Mouse (Mus musculus) lung, embryonic 14.5 days (tissue): ENCODE data around the gene Srp14. TPM values are rescaled to one million over a fixed set of nuclear protein-coding genes. Genes with fewer than 3 reads are reported as not detected.

ENCODE experiments used
- ATAC-seq: fragments of 200-750 bp; cut with Nextera tagmentation; 2 replicates; pipeline ENCODE4 v1.8.0; 2017; ENCODE audit warnings: mild to moderate bottlenecking, moderate TSS enrichment, moderate library complexity; ENCODE audit not compliant: insufficient read depth
- DNase-seq: peaks from one replicate; pipeline ENCODE4 v3.0.0-alpha.2; 2015
- H3K27ac ChIP-seq: fragments of 300-500 bp; sonication (generic); 2 replicates; pipeline ENCODE4 v1.5.1; 2014; ENCODE audit warnings: low read depth, mild to moderate bottlenecking, moderate library complexity
- H3K27me3 ChIP-seq: fragments of 300-500 bp; sonication (generic); 2 replicates; pipeline ENCODE4 v1.6.1; 2014; ENCODE audit warnings: low read length, control low read depth; ENCODE audit not compliant: insufficient read depth
- H3K36me3 ChIP-seq: fragments of 300-500 bp; sonication (generic); 2 replicates; pipeline ENCODE4 v1.6.1; 2014; ENCODE audit warnings: control low read depth; ENCODE audit not compliant: insufficient read depth
- H3K4me1 ChIP-seq: fragments of 300-500 bp; sonication (generic); 2 replicates; pipeline ENCODE4 v1.6.1; 2014; ENCODE audit warnings: antibody characterized with exemption, control low read depth; ENCODE audit not compliant: insufficient read depth
- H3K4me2 ChIP-seq: fragments of 300-500 bp; sonication (generic); 2 replicates; pipeline ENCODE4 v1.6.1; 2014; ENCODE audit warnings: mild to moderate bottlenecking
- H3K4me3 ChIP-seq: fragments of 300-500 bp; sonication (generic); 2 replicates; pipeline ENCODE4 v1.5.1; 2014; ENCODE audit warnings: low read depth, low read length
- H3K9ac ChIP-seq: fragments of 300-500 bp; sonication (generic); 2 replicates; pipeline ENCODE4 v1.6.1; 2014
- H3K9me3 ChIP-seq: fragments of 300-500 bp; sonication (generic); 2 replicates; pipeline ENCODE4 v1.6.1; 2016; ENCODE audit warnings: low read depth, low read length, control low read depth
- CTCF ChIP-seq: IDR thresholded peaks from 2 replicates; pipeline ENCODE4 v1.5.1; 2016; ENCODE audit warnings: antibody characterized with exemption, low read depth
- WGBS: fragments of 180-500 bp; shearing (Covaris S2); extraction: QIAGEN DNeasy Blood & Tissue Kit; methylation state at CpG from one replicate; pipeline ENCODE4 v1.1.7; 2014; 5-methylcytosine and 5-hydroxymethylcytosine counted together
- polyA plus RNA-seq: library from polyadenylated mRNA; unstranded; fragments of >200 nt; fragmentation: Nextera tagmentation; extraction: Ambion mirVana; gene quantifications from 2 replicates; pipeline ENCODE4 v1.2.1, GENCODE M21; 2014

Gene Srp14
- polyA plus RNA-seq, 1 experiment from 2014 or later: 214 TPM

DNA sequence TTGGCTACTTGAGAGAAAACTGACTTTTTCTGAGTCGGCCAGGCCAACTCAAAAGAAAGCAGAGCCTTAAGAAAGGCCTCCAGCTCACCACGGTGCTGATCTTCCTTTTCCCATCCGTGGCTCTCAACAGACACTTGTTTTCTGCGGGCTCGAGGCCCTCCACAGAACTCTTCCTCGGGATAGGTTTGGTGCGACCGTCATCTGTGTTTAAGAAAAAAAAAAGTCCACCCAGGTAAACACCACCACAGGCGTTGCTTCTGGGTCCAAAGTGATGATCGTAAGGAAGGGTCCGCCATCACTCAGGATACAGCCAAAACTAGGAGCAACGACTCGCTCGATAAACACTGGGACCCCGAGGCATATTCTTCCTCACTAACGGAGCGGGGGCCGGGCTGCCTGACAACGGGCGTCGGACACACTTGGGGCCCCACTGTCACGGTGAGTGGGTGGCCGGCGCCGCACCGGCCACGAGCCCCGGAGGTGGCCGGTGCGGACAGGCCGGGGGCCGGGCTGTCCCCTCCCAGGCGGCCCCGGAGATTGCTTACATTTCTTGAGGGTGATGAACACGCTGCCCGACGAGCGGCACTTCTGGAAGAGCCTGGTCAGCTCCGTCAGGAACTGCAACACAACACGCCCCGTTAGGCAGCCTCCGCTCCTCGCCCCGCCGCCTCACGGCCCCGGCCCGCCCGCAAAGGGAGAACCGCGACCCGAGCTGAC lies 520 bp downstream of the Srp14 start:
- Histone ChIP-seq H3K4me1 (peaks cover 10% of the 10 kb centered on the region), H3K9ac (peak overlapping the region; percentile 88), H3K4me3 (peak overlapping the region; percentile 94), H3K36me3 (peaks cover 31% of the 10 kb centered on the region), H3K4me2 (peak overlapping the region; percentile 80), H3K27me3 (no peaks in the 10 kb centered on the region), H3K9me3 (no peaks in the 10 kb centered on the region), H3K27ac (peak overlapping the region; percentile 87)
- TF ChIP-seq CTCF: no peak
- no peak for DNase-seq
- WGBS: 2% methylated on average over 52 of the region's 52 CpGs
- peak; percentile 75 for ATAC-seq

GRCm38 (mm10) chr2:118468354-118468753 lies 11.2 kb downstream of the Srp14 start:
- DNase-seq (no peak), ATAC-seq (no peak)
- Histone ChIP-seq H3K9ac (no peak overlapping the region), H3K4me2 (no peak overlapping the region), H3K4me1 (no peaks in the 10 kb centered on the region), H3K36me3 (peaks cover 85% of the 10 kb centered on the region), H3K9me3 (no peaks in the 10 kb centered on the region), H3K4me3 (no peak overlapping the region), H3K27me3 (no peaks in the 10 kb centered on the region), H3K27ac (no peak overlapping the region)
- TF ChIP-seq CTCF: no peak

DNA sequence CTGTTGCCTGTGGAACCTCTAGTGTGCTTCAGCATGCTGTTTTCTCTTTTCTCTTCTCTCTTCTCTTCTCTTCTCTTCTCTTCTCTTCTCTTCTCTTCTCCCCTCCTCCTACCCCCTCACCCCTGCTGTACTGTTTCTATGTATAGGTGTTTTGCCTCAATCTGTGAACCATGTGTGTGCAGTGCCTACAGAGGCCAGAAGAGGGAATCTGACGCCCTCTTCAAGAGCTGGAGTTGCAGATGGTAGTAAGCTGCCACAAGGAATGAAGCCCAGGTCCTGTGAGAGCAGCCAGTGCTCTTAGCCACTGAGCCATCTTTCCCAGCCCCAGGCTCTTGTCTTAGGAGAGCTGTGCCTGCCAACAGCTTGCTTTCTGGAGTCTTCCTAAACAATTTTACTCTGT lies 12.9 kb downstream of the Srp14 start:
- Histone ChIP-seq H3K4me1 (no peaks in the 10 kb centered on the region), H3K9ac (no peak overlapping the region), H3K36me3 (peaks cover 81% of the 10 kb centered on the region), H3K9me3 (no peaks in the 10 kb centered on the region), H3K4me2 (no peak overlapping the region), H3K27ac (no peak overlapping the region), H3K4me3 (no peak overlapping the region), H3K27me3 (no peaks in the 10 kb centered on the region)
- TF ChIP-seq CTCF: peak; percentile 30; the same call in 1 of the 2 replicates
- ATAC-seq (no peak), DNase-seq (no peak)
- WGBS: 56% methylated on average over 1 of the region's 1 CpGs

GRCm38 (mm10) chr2:118465894-118466293 lies 13.6 kb downstream of the Srp14 start:
- ATAC-seq (no peak), DNase-seq (no peak)
- Histone ChIP-seq H3K27ac (no peak overlapping the region), H3K9ac (no peak overlapping the region), H3K4me3 (no peak overlapping the region), H3K4me1 (peaks cover 5% of the 10 kb centered on the region; the same call in 1 of the 2 replicates), H3K36me3 (peaks cover 74% of the 10 kb centered on the region), H3K27me3 (no peaks in the 10 kb centered on the region), H3K4me2 (no peak overlapping the region), H3K9me3 (no peaks in the 10 kb centered on the region)
- 57% methylated on average over 2 of the region's 2 CpGs for WGBS
- no peak for TF ChIP-seq CTCF

DNA sequence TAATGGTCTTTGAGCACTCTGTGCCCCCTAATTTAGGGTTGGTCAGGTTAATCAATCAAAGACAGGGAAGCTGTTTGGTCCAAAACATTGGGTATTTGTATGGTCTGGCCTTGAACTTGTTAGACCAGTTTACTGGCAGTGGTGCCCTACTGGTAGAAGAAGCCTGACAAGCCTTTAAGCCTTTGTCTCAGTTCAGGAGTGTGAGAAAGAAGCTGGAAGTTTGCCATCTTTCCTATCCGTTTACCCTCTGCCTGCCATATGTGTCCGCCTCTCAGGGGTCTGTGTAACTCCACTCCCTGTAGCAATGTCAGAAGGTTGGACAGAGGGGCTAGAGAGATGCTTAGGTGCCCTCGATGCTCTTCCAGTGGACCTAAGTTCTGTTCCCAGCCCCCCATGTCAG lies 15.1 kb downstream of the Srp14 start:
- Histone ChIP-seq H3K4me1 (peaks cover 6% of the 10 kb centered on the region; the same call in 1 of the 2 replicates), H3K4me2 (no peak overlapping the region), H3K4me3 (no peak overlapping the region), H3K36me3 (peaks cover 66% of the 10 kb centered on the region), H3K27me3 (no peaks in the 10 kb centered on the region), H3K9me3 (no peaks in the 10 kb centered on the region), H3K9ac (no peak overlapping the region), H3K27ac (no peak overlapping the region)
- ATAC-seq (no peak), DNase-seq (no peak)
- 58% methylated on average over 3 of the region's 3 CpGs for WGBS
- TF ChIP-seq CTCF: no peak

DNA sequence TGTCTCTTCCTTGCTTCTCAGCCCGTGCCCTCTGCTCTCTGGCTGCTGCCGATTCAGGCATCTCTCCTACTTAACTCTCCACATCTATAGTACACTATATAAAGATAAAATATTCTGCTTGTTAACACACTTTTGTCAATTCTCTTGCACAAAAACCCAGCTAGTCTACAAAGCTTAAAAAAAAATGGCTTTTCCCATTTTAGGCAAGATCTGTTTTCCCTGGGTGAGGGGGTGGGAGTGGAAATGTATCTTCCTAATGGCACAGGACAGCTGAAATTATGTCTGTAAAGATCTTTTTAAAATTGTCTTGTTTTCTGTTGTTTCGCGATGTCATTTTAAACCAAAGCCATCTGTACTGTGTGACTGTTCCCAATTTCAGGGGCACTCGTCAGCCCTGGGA lies 16.0 kb downstream of the Srp14 start:
- Histone ChIP-seq H3K9me3 (no peaks in the 10 kb centered on the region), H3K4me1 (peaks cover 6% of the 10 kb centered on the region; the same call in 1 of the 2 replicates), H3K4me2 (no peak overlapping the region), H3K9ac (no peak overlapping the region), H3K27ac (no peak overlapping the region), H3K36me3 (peaks cover 56% of the 10 kb centered on the region), H3K27me3 (no peaks in the 10 kb centered on the region), H3K4me3 (no peak overlapping the region)
- no peak for DNase-seq
- no peak for TF ChIP-seq CTCF
- WGBS: 67% methylated on average over 5 of the region's 5 CpGs
- no peak for ATAC-seq

DNA sequence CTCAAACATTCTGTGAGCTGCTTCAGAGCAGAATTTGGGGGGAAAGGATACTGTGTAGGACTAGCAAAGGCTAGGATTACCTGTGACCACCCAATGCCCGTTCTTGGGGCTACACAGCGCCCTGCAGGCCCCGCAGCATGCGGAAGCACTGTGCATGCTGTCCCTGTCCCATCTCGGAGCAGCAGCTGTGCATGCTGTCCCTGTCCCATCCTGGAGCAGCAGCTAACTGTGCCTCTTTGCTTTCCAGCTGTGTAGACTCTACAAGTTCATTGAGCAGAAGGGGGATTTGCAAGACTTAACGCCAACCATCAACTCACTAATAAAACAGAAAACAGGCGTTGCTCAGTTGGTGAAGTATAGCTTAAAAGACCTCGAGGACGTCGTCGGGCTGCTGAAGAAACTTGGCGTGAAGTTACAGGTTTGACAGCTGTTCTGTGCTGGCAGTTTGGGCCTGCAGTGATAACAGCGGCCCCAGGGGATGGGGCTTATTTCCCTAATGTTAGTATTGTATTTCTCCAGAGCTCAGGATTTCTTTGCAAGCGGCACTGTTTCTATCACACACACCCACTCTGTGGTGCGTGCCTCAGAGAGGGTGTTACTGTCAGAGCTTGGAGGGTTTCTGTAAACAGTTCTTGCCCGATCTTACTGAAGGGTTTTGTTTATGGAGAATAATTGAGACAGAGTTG lies 17.9 kb downstream of the Srp14 start:
- Histone ChIP-seq H3K4me1 (peaks cover 6% of the 10 kb centered on the region; the same call in 1 of the 2 replicates), H3K27ac (peak overlapping the region; percentile 75), H3K9me3 (no peaks in the 10 kb centered on the region), H3K9ac (0 out of 2 replicates have a peak overlapping the region, but pooled peaks have one; percentile 3), H3K4me2 (0 out of 2 replicates have a peak overlapping the region, but pooled peaks have one; percentile 20), H3K27me3 (no peaks in the 10 kb centered on the region), H3K36me3 (peaks cover 55% of the 10 kb centered on the region), H3K4me3 (no peak overlapping the region)
- DNase-seq: peak; percentile 85
- ATAC-seq: peak; percentile 92
- no peak for TF ChIP-seq CTCF
- 40% methylated on average over 16 of the region's 16 CpGs for WGBS
